Mouse (Mus musculus) stomach, embryonic 16.5 days (tissue): ENCODE data around the gene Sema4f. TPM values are rescaled to one million over a fixed set of nuclear protein-coding genes. Genes with fewer than 3 reads are reported as not detected.

Source experiments
- ATAC-seq: fragments of 200-750 bp; cut with Nextera tagmentation; 2 replicates; pipeline ENCODE4 v1.8.0; 2017; ENCODE audit warnings: moderate number of reproducible peaks, moderate TSS enrichment; ENCODE audit not compliant: insufficient read depth, low FRiP score
- H3K27ac ChIP-seq: fragments of 300-500 bp; sonication (generic); 2 replicates; pipeline ENCODE4 v1.5.1; 2014; ENCODE audit warnings: low read length
- H3K27me3 ChIP-seq: fragments of 300-500 bp; sonication (generic); 2 replicates; pipeline ENCODE4 v1.6.1; 2014; ENCODE audit warnings: low read length, control low read depth, mixed read lengths; ENCODE audit not compliant: control insufficient read depth, insufficient read depth
- H3K36me3 ChIP-seq: fragments of 300-500 bp; sonication (generic); 2 replicates; pipeline ENCODE4 v1.6.1; 2014; ENCODE audit warnings: low read length; ENCODE audit not compliant: control insufficient read depth, insufficient read depth
- H3K4me1 ChIP-seq: fragments of 300-500 bp; sonication (generic); 2 replicates; pipeline ENCODE4 v1.6.1; 2014; ENCODE audit warnings: low read length, control low read depth, mixed read lengths; ENCODE audit not compliant: control insufficient read depth, insufficient read depth
- H3K4me2 ChIP-seq: fragments of 300-500 bp; sonication (generic); 2 replicates; pipeline ENCODE4 v1.6.1; 2014; ENCODE audit warnings: low read depth, low read length, mixed read lengths
- H3K4me3 ChIP-seq: fragments of 300-500 bp; sonication (generic); replicated peaks from 2 replicates; pipeline ENCODE4 v1.5.1; 2014; ENCODE audit warnings: mild to moderate bottlenecking, low read length
- H3K9ac ChIP-seq: fragments of 300-500 bp; sonication (generic); 2 replicates; pipeline ENCODE4 v1.6.1; 2014; ENCODE audit warnings: low read length
- H3K9me3 ChIP-seq: fragments of 300-500 bp; sonication (generic); replicated peaks from 2 replicates; pipeline ENCODE4 v1.6.1; 2016; ENCODE audit warnings: low read length, control low read depth; ENCODE audit not compliant: control insufficient read depth
- WGBS: fragments of 180-500 bp; shearing (Covaris S2); extraction: QIAGEN DNeasy Blood & Tissue Kit; methylation state at CpG from one replicate; pipeline ENCODE4 v1.1.7; 2014; 5-methylcytosine and 5-hydroxymethylcytosine counted together
- polyA plus RNA-seq: library from polyadenylated mRNA; unstranded; fragments of >200 nt; fragmentation: Nextera tagmentation; extraction: Ambion mirVana; gene quantifications from 2 replicates; pipeline ENCODE4 v1.2.1, GENCODE M21; 2015

Sema4f gene
- polyA plus RNA-seq, 1 experiment from 2014 or later, result 1.4 TPM

DNA sequence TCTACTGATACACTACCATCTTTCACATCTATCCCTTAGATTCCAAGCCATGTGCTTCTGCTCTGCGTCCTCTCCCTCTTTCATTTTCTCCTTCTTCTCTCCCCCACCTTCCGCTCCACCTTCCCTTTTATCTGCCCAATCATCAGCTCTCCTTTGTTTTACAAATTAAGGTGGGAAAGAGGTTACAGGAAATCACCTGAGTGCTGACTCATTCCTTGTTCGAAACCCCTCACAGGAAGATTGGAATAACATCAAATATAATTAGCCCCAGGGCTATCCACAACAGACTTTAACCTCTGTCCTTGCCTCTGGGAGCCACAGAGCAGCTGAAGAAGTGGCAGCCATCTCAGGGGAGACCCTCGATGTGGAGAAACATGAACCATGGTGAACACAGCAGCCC is 53.7 kb downstream of the Sema4f start:
- ATAC-seq, result no peak

GRCm38 (mm10) chr6:82885441-82885840 is 54.1 kb downstream of the Sema4f start:
- Histone ChIP-seq H3K9ac (no peak overlapping the region), H3K4me2 (no peak overlapping the region), H3K4me3 (no peak overlapping the region), H3K4me1 (0 out of 2 replicates have a peak, but pooled peaks cover 2% of the 10 kb centered on the region), H3K27me3 (no peaks in the 10 kb centered on the region), H3K36me3 (no peaks in the 10 kb centered on the region), H3K9me3 (no peaks in the 10 kb centered on the region), H3K27ac (no peak overlapping the region)
- 81% methylated on average over 2 of the region's 2 CpGs for WGBS
- ATAC-seq, result no peak

More for the DNA sequence above, 53.7 kb downstream of the Sema4f start:
- Histone ChIP-seq H3K27ac (no peak overlapping the region), H3K4me1 (0 out of 2 replicates have a peak, but pooled peaks cover 2% of the 10 kb centered on the region), H3K4me2 (no peak overlapping the region), H3K36me3 (no peaks in the 10 kb centered on the region), H3K27me3 (no peaks in the 10 kb centered on the region), H3K9ac (no peak overlapping the region), H3K4me3 (no peak overlapping the region), H3K9me3 (no peaks in the 10 kb centered on the region)
- WGBS, result 83% methylated on average over 4 of the region's 4 CpGs

- Histone ChIP-seq H3K27me3 (no peaks in the 10 kb centered on the region), H3K4me2 (no peak overlapping the region), H3K9ac (no peak overlapping the region), H3K9me3 (no peaks in the 10 kb centered on the region), H3K27ac (no peak overlapping the region), H3K36me3 (no peaks in the 10 kb centered on the region), H3K4me3 (no peak overlapping the region), H3K4me1 (0 out of 2 replicates have a peak, but pooled peaks cover 2% of the 10 kb centered on the region)
- ATAC-seq, result no peak
- 46% methylated on average over 3 of the region's 3 CpGs for WGBS
These were observed 55.0 kb downstream of the Sema4f start for GRCm38 (mm10) chr6:82884570-82884969.

DNA sequence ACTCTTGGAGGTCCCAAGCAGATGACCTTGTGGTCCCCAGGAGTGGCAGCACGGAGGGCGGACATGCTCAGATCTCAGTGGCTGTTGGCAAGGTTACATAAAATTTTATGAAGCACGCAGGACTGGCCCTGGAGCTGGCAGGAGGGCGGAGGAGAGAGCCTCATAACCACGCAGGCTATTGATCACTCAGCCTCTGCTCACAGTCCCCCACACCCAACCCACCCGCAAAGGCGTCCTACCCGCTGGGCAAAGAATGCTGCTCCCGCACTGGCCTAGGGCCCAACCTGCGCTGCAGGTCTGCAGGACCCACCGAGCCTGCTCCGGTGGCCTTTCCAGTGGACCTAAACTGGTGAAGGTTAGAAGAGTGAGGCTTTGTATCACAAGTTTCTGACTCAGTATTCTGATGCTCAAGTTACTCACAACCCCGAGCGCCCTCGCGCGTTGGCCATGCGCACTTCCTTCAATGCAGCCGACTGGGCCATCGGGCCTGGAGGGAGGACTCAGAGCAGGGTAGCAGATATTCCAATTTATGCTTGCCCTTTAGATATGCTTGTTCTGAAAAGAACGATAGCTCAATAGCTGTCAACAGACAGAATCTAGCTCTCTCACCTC is 58.0 kb downstream of the Sema4f start:
- Histone ChIP-seq H3K9ac (peak overlapping the region; percentile 58; the same call in 1 of the 2 replicates), H3K4me1 (0 out of 2 replicates have a peak, but pooled peaks cover 2% of the 10 kb centered on the region), H3K9me3 (no peaks in the 10 kb centered on the region), H3K27ac (no peak overlapping the region), H3K36me3 (no peaks in the 10 kb centered on the region), H3K27me3 (no peaks in the 10 kb centered on the region), H3K4me3 (no peak overlapping the region), H3K4me2 (peak overlapping the region; percentile 41; the same call in 1 of the 2 replicates)
- 40% methylated on average over 21 of the region's 21 CpGs for WGBS
- ATAC-seq, result peak; percentile 47

DNA sequence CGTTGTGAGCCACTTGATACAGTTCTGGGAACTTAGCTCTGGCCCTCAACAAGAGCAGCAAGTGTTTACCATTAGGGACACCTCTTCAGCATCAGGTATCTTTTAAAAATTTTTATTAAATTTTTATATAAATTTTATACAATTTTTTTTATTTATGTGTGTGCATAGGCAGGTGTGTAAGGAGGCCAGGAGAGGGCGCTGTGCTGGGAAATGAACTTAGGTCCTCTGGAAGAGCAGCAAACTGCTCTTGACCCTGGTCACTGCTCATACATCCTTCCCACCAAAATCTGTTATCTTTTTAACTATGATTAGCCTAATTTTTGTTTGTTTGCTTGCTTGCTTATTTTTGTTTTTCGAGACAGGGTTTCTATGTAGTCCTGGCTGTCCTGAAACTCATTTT is 58.8 kb downstream of the Sema4f start:
- Histone ChIP-seq H3K9me3 (no peaks in the 10 kb centered on the region), H3K9ac (no peak overlapping the region), H3K4me3 (no peak overlapping the region), H3K36me3 (no peaks in the 10 kb centered on the region), H3K4me2 (no peak overlapping the region), H3K27me3 (no peaks in the 10 kb centered on the region), H3K27ac (no peak overlapping the region), H3K4me1 (0 out of 2 replicates have a peak, but pooled peaks cover 2% of the 10 kb centered on the region)
- WGBS, result 78% methylated on average over 3 of the region's 3 CpGs
- no peak for ATAC-seq

DNA sequence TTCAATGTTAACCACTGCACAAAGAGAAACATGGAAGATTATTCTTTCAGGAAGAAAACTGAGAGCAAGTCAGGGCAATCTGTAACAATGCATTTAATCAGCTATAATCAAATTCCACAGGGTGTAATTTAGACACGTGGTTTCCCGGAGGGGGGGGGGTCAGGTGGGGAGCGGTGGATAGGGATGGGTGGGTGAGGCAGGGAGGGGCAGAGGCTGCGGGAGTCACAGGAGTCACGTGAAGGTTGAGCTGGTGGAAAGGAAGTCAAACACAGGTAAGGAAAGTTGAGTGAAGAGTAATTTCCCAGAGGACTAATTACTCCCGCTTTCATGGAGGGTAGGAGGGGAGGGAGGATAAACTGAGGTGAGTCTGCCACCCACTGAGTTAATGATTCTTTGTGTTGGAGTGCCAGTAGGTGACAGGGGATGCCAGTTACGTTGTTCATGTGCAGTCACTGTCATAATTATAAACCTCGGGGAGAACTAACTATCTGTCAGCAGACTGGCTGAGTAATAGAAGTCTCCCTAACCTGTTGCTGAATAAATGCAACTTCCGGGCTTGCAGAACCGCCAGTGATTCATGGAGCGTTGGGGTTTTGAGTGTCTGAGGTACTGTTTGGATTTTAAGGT is 60.0 kb downstream of the Sema4f start:
- H3K4me2 ChIP-seq, result 0 out of 2 replicates have a peak overlapping the region, but pooled peaks have one; percentile 20
- 42% methylated on average over 11 of the region's 11 CpGs for WGBS
- ATAC-seq, result peak; percentile 59; the same call in 1 of the 2 replicates
- H3K36me3 ChIP-seq, result no peaks in the 10 kb centered on the region
- no peak overlapping the region for H3K4me3 ChIP-seq
- peak overlapping the region; percentile 31; the same call in 1 of the 2 replicates for H3K27ac ChIP-seq
- no peak overlapping the region for H3K9ac ChIP-seq
- H3K4me1 ChIP-seq, result 0 out of 2 replicates have a peak, but pooled peaks cover 2% of the 10 kb centered on the region
- H3K9me3 ChIP-seq, result no peaks in the 10 kb centered on the region
- H3K27me3 ChIP-seq, result no peaks in the 10 kb centered on the region

- no peak overlapping the region for H3K4me3 ChIP-seq
- 41% methylated on average over 6 of the region's 6 CpGs for whole genome bisulfite sequencing
- peak overlapping the region; percentile 43 for H3K27ac ChIP-seq
These were observed 64.0 kb downstream of the Sema4f start for GRCm38 (mm10) chr6:82875509-82875935.

GRCm38 (mm10) chr6:82872332-82872707 is 67.2 kb downstream of the Sema4f start:
- no peaks in the 10 kb centered on the region for H3K27me3 ChIP-seq
- H3K4me3 ChIP-seq, result no peak overlapping the region
- H3K9ac ChIP-seq, result no peak overlapping the region
- H3K9me3 ChIP-seq, result no peaks in the 10 kb centered on the region
- H3K4me2 ChIP-seq, result no peak overlapping the region
- H3K27ac ChIP-seq, result no peak overlapping the region
- ATAC-seq, result no peak
- H3K4me1 ChIP-seq, result no peaks in the 10 kb centered on the region
- 75% methylated on average over 6 of the region's 6 CpGs for WGBS
- H3K36me3 ChIP-seq, result no peaks in the 10 kb centered on the region

More at GRCm38 (mm10) chr6:82875509-82875935, 64.0 kb downstream of the Sema4f start:
- H3K4me2 ChIP-seq, result no peak overlapping the region
- peak; percentile 60; the same call in 1 of the 2 replicates for ATAC-seq
- H3K9ac ChIP-seq, result no peak overlapping the region
- H3K9me3 ChIP-seq, result no peaks in the 10 kb centered on the region
- no peaks in the 10 kb centered on the region for H3K27me3 ChIP-seq
- no peaks in the 10 kb centered on the region for H3K4me1 ChIP-seq
- H3K36me3 ChIP-seq, result no peaks in the 10 kb centered on the region

DNA sequence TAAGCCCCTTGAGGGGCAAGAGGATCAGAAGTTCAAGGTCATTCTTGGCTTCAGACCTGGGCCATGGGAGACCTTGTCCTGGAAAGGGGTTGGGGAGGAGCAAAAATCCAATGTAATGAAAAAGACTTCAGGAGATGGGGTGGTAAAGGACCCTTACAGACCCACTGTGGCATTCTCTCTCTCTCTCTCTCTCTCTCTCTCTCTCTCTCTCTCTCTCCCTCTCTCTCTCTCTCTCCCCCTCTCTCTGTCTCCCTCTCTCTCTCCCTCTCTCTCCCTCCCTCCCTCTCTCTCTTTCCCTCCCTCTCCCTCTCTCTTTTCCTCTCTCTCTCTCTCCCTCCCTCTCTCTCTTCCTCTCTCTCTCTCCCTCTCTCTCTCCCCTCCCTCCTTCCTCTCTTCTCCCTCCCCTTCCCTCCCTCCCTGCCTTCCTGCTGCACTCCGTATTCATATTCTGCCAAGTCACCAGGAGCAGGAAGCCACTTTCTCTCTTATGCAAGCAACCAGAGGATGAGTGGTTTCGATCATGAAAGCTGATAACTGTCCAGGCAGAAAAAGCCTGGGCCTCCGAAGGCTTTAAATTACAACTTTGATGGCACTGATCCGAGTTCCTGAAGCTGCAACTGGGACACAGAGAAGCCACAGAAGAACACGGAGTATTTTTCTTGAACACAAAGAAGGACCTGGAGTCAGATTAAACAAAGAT is 67.8 kb downstream of the Sema4f start:
- ATAC-seq, result no peak
- Histone ChIP-seq H3K9ac (no peak overlapping the region), H3K36me3 (no peaks in the 10 kb centered on the region), H3K4me3 (no peak overlapping the region), H3K27ac (no peak overlapping the region), H3K27me3 (no peaks in the 10 kb centered on the region), H3K4me2 (no peak overlapping the region), H3K4me1 (no peaks in the 10 kb centered on the region), H3K9me3 (no peaks in the 10 kb centered on the region)
- 16% methylated on average over 5 of the region's 5 CpGs for WGBS
